Mouse (Mus musculus): ENCODE results near the gene Tnfrsf12a. TPM values are rescaled to one million over a fixed set of nuclear protein-coding genes. Genes with fewer than 3 reads are reported as not detected.

The Tnfrsf12a gene
- polyA plus RNA-seq, 1 experiment from 2014 or later = 50.9 TPM

DNA sequence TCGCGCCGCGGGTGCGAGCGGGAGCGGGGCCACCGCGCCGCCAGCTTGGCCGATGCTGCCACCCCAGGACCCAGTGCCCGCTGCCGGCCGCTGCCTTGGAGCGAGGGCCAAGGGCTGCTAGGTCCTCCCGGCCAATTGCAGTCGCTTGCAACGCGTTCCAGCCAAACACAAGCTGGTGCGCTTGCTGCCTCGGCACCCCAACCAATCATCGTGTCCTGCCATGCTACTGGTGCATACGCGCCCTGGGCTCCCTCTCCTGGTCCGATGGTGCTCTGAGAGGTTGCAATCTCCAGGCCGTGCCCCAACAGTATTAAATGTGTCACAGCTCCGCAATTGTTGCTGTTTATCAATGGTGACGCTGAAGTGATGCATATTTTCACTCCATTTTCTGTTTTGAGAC is 22.8 kb upstream of the Tnfrsf12a start:
- H3K36me3 ChIP-seq (ENCODE audit: control insufficient read depth, insufficient read depth) = no peaks in the 10 kb centered on the region
- peak overlapping the region; percentile 67 for H3K4me3 ChIP-seq (ENCODE audit: low read depth, low read length)
- peak; percentile 94 for ATAC-seq
- H3K4me2 ChIP-seq (replicated peaks; ENCODE audit: low read depth) = peak overlapping the region; percentile 100
- H3K9me3 ChIP-seq (ENCODE audit: control insufficient read depth) = no peaks in the 10 kb centered on the region
- peaks cover 3% of the 10 kb centered on the region; the same call in 1 of the 2 replicates for H3K27me3 ChIP-seq (replicated peaks; ENCODE audit: control insufficient read depth, insufficient read depth, low read length)
- WGBS = 1% methylated on average over 17 of the region's 28 CpGs
- peak; percentile 92 for TF ChIP-seq CTCF (IDR thresholded peaks at IDR 0.05; ENCODE audit: low read depth)
- 0 out of 2 replicates have a peak overlapping the region, but pooled peaks have one; percentile 40 for H3K9ac ChIP-seq (ENCODE audit: low read depth, low read length)
- H3K4me1 ChIP-seq (replicated peaks; ENCODE audit: control insufficient read depth, insufficient read depth, low read length) = no peaks in the 10 kb centered on the region; the same call in 1 of the 2 replicates
- H3K27ac ChIP-seq (ENCODE audit: low read depth, low read length) = no peak overlapping the region

DNA sequence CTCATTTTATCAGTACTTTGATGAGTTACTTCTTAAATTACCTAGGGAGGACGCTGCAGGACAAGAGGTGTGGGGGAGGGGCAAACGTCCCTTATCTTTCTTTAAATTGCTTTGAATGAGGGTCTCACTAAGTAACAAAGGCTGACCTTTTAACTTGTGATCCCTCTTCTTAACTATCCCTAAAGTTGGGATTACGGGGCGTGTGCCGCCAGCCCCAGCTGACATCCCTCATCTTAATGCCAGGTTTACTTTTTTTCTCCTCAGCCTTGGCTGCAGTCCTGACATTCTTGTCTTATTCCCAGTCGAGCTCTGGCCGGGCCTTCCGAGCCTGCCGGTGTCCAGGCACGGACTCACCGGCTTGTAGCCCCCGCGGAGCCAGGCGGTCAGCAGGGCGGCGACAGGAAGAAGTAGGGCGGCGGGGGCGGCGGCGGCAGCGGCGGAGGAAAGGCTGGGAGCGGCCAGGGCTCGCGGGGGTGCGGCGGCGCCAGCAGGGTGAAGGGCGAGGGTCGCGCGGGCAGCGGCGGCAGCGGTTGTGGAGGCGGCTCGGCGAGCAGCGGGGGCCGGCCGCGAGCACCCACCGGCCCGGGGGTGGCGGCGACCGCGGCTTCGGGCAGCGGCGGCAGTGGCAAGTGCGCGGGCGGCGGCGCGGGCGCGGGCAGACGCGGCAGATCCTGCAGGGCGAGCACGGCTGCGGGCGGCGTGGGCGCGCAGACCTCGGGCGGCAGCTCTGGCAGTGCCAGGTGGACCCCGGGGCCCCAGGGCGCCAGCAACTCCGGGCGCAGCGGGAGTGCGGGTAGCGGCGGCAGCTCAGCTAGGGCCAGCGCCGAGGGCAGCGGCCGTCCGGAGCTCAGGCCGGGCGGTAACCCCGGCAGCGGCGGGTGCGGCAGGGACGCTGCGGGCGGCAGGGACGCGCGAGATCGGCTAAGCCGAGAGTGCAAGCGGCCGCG is 22.1 kb upstream of the Tnfrsf12a start:
- WGBS = under 1% methylated on average over 71 of the region's 101 CpGs

DNA sequence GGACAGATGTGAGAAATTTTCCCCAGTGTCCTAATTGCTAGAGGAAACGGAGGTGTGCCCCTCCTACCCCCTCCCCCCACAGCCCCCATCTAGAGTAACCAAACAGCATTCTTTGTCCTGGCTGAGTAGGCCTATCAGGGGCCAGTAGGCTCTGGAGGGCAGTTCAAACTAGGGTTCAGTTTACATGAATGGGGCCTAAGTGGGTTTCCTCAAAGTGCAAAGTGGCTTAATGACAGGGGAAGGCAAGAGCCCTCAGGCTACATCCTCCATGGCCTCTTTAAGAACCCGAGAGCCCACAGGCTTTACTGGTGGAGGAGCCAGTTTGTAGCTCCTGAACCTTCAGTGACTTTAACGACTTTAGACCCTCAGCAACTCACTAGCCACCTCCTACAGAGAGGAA is 18.5 kb upstream of the Tnfrsf12a start:
- no peaks in the 10 kb centered on the region; the same call in 1 of the 2 replicates for H3K4me1 ChIP-seq (replicated peaks; ENCODE audit: control insufficient read depth, insufficient read depth, low read length)

More for the DNA sequence above, 22.1 kb upstream of the Tnfrsf12a start:
- Histone ChIP-seq H3K4me1 (replicated peaks; ENCODE audit: control insufficient read depth, insufficient read depth, low read length) (no peaks in the 10 kb centered on the region; the same call in 1 of the 2 replicates), H3K36me3 (ENCODE audit: control insufficient read depth, insufficient read depth) (no peaks in the 10 kb centered on the region), H3K4me3 (ENCODE audit: low read depth, low read length) (peak overlapping the region; percentile 67), H3K27me3 (replicated peaks; ENCODE audit: control insufficient read depth, insufficient read depth, low read length) (peaks cover 3% of the 10 kb centered on the region; the same call in 1 of the 2 replicates), H3K9me3 (ENCODE audit: control insufficient read depth) (no peaks in the 10 kb centered on the region), H3K27ac (ENCODE audit: low read depth, low read length) (no peak overlapping the region), H3K9ac (ENCODE audit: low read depth, low read length) (peak overlapping the region; percentile 40; the same call in 1 of the 2 replicates), H3K4me2 (replicated peaks; ENCODE audit: low read depth) (peak overlapping the region; percentile 100)
- TF ChIP-seq CTCF (IDR thresholded peaks at IDR 0.05; ENCODE audit: low read depth) = peak; percentile 18; the same call in 1 of the 2 replicates
- peak; percentile 51 for ATAC-seq

DNA sequence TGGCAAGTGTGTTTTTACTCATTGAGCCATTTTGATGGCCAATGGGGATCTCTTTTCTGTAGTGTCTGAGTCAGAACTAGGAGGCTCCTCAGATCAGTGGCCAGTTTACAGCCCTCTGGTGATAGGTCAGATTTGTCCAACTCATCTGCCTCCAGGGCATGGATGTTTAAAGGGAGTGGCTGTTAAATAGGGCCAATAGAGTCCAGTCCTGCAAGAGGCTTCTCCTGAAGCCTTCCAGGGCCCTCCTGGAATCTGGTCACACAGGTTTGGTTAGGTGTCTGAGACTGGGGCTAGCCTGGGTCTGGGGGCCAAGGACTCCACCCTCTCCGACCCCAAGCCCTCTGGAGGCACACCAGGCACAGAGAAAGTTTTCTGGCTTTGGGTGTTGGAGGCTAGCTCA is 17.2 kb upstream of the Tnfrsf12a start:
- no peak overlapping the region for H3K9ac ChIP-seq (ENCODE audit: low read depth, low read length)
- ATAC-seq = no peak
- no peaks in the 10 kb centered on the region for H3K9me3 ChIP-seq (ENCODE audit: control insufficient read depth)
- WGBS = 50% methylated on average over 1 of the region's 1 CpGs
- H3K36me3 ChIP-seq (ENCODE audit: control insufficient read depth, insufficient read depth) = no peaks in the 10 kb centered on the region
- H3K4me3 ChIP-seq (ENCODE audit: low read depth, low read length) = no peak overlapping the region
- no peak for TF ChIP-seq CTCF (IDR thresholded peaks at IDR 0.05; ENCODE audit: low read depth)
- H3K27me3 ChIP-seq (replicated peaks; ENCODE audit: control insufficient read depth, insufficient read depth, low read length) = peaks cover 3% of the 10 kb centered on the region; the same call in 1 of the 2 replicates
- H3K4me2 ChIP-seq (replicated peaks; ENCODE audit: low read depth) = no peak overlapping the region
- H3K4me1 ChIP-seq (replicated peaks; ENCODE audit: control insufficient read depth, insufficient read depth, low read length) = no peaks in the 10 kb centered on the region
- H3K27ac ChIP-seq (ENCODE audit: low read depth, low read length) = no peak overlapping the region

More for the DNA sequence above, 18.5 kb upstream of the Tnfrsf12a start:
- no peak overlapping the region for H3K4me2 ChIP-seq (replicated peaks; ENCODE audit: low read depth)
- no peak overlapping the region for H3K27ac ChIP-seq (ENCODE audit: low read depth, low read length)
- H3K36me3 ChIP-seq (ENCODE audit: control insufficient read depth, insufficient read depth) = no peaks in the 10 kb centered on the region
- TF ChIP-seq CTCF (IDR thresholded peaks at IDR 0.05; ENCODE audit: low read depth) = no peak
- H3K27me3 ChIP-seq (replicated peaks; ENCODE audit: control insufficient read depth, insufficient read depth, low read length) = peaks cover 3% of the 10 kb centered on the region; the same call in 1 of the 2 replicates
- 43% methylated on average over 3 of the region's 3 CpGs for WGBS
- H3K9ac ChIP-seq (ENCODE audit: low read depth, low read length) = no peak overlapping the region
- no peak overlapping the region for H3K4me3 ChIP-seq (ENCODE audit: low read depth, low read length)
- H3K9me3 ChIP-seq (ENCODE audit: control insufficient read depth) = no peaks in the 10 kb centered on the region
- no peak for ATAC-seq

DNA sequence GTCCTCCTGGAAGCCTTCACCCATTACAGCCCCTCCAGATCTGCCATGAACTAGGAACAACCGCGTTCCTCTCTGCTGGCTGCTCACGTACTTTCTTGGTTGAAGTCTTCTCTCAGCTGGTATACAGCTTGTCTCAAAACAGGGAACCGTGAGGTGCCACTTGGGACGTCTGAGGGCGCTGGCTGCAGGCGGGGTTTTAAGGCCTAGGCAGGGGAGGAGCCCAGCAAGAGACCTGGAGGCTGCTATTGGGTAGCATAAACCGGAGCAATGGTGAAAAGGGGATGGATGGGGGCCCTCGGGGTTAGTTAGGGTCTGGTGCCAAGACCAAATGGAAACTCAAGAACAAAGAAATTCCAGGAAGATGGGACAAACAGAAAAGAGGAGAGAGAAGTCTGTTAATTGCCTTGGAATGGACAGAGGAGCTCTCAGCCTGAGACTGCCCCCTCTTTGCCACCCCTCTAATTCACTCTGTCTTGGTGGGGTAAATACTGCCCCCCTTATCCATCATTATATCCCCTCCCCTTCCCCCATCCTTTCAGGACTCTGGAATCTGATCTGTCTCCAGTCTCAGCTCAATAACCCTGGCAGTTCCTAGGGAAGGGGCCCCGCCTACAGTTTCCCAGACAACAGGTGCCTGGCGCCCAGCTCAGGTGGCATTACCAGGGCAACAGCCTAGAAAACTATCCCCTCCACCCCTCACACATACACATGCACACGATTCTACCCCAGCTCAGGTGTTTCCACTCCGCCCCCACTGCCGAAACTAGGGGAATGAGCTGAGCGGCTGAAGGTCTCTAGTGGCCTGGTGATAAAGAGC is 6.8 kb upstream of the Tnfrsf12a start, which contains the start of gene Cldn9:
Gene Cldn9, minus strand, starts transcription at position 171 of the 817 bp plus-strand sequence.
- Histone ChIP-seq H3K9me3 (ENCODE audit: control insufficient read depth) (no peaks in the 10 kb centered on the region), H3K36me3 (ENCODE audit: control insufficient read depth, insufficient read depth) (no peaks in the 10 kb centered on the region), H3K27me3 (replicated peaks; ENCODE audit: control insufficient read depth, insufficient read depth, low read length) (peaks cover 23% of the 10 kb centered on the region), H3K4me1 (replicated peaks; ENCODE audit: control insufficient read depth, insufficient read depth, low read length) (peaks cover 7% of the 10 kb centered on the region; the same call in 1 of the 2 replicates), H3K4me3 (ENCODE audit: low read depth, low read length) (no peak within 1 kb of the TSS), H3K4me2 (replicated peaks; ENCODE audit: low read depth) (no peak within 1 kb of the TSS), H3K27ac (ENCODE audit: low read depth, low read length) (no peak within 1 kb of the TSS), H3K9ac (ENCODE audit: low read depth, low read length) (no peak within 1 kb of the TSS)
- no peak for ATAC-seq
- no peak for TF ChIP-seq CTCF (IDR thresholded peaks at IDR 0.05; ENCODE audit: low read depth)
- 33% methylated on average over 15 of the region's 15 CpGs for WGBS

All from intestine, postnatal 0 days (tissue).